Mouse (Mus musculus) cerebellum, postnatal 36 days (tissue): ENCODE measurements around the gene Poc5.

Source experiments
- DNase-seq, 2 experiments: peaks; one replicate each; pipeline ENCODE4 v3.0.0; 2021 to 2022; ENCODE audit warnings: mixed read lengths in 2 of 2

Poc5 gene

DNA sequence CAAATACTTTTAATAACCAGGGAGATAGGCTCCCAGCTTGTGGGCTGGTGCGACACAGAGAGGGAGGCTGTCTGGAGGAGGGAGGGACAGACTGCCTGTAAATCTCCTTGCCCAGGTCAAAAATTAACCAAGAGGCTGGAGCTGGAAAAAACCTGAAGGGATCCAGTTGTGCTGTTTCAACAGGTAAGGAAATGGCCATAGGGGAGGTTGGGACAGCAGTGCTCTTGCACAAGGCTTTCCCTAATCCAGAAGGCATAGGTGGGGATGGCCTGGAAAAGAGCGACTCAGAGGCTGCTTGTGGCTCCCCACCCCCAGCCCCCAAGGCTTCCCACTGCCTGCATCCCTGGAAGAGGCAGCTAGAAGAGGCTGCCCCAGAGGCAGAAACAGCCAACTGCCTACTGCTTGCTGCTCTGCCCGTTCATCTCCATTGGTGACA, 44.3 kb downstream of the Poc5 start:
- no peak for DNase-seq

- DNase-seq: no peak
Measured at GRCm38 (mm10) chr13:96433041-96433440, 44.9 kb downstream of the Poc5 start.

DNA sequence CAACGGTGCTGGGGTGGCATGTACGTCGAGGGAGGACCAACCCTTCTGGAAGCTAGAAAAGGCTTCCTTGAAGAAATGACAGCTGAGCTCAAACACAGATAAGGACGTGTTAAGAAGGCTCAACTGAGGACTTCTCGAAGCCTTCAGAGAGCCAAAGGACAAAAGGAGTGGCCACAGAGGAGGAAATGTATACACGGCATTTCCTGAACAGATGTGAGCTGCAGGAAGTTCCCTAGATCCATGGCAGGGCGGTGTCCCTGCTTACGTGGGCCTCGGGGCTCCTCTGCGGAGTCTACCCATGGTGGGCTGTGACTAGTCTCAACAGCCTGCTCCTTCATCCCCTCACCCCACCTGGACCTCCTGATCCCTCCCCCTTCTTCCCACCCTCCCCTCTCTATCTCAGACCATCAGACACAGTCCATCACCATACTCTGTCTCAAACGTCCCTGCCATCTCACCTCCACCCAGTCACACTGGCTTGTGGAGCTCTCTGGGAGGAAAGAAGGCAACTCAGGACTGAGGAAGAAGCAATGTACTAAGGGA, 45.6 kb downstream of the Poc5 start:
- DNase-seq: no peak

DNA sequence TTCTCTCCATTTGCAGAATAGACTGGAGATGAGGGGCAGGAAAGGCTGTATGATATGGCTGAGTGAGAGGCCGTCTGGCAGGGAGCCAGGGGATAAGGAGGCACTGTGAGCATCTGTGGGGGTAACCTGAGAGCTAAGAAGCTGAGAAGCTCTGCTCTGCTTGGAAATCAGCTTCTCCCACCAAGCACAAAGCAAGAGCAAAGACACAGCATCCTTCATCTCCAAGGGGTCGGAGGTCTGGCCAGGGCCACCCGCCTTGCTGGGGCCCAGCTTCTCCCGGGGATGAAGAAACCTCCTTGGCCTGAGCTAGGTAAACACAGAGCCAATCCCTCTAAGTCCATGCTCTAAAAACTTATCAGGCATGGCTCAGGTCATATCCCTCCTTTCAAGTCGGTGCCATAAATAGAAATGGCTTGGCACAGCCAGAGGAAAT, 46.8 kb downstream of the Poc5 start:
- no peak for DNase-seq

- no peak for DNase-seq
Measured at GRCm38 (mm10) chr13:96435793-96436192, 47.7 kb downstream of the Poc5 start.

DNA sequence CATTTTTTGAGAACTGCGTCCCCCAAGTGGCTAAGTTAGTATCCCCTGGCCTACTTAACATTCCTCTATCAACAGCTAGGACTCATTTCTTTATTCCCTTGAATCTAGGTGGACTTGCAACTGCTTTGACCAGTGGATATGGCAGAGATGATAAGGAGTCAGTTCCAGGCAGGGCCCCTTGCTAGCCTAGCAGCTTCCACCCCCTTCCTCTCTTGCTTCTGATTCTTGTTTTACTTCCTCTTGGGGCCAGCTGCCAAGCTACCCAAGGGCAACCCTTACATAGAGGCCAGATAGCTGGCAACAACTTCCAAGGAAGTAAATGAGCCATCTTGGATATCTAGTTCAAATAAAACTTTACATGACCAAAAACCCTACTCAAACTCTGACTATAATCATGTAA, 48.8 kb downstream of the Poc5 start:
- DNase-seq: no peak

DNA sequence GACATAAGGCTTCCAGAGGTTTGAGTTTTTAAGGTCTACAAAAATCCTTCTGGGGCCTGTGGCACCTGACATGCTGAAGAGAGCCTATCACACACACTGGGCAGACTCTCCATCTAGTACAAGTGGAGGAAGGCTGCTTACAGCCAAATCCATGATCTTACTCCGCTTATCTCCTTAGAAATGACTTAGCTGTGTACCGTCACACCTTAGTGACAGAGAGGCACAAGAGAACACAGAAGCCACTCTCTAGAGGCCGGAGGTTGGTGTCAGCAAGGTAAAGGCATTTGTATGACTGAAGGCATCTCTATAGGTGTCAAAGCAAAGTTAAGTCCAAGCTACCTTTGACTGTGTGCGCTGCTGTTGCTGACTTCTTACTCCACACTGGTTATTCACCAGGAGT, 52.3 kb downstream of the Poc5 start:
- DNase-seq: no peak

GRCm38 (mm10) chr13:96450205-96450856, 62.2 kb downstream of the Poc5 start:
- no peak for DNase-seq

GRCm38 (mm10) chr13:96450869-96451268, 62.8 kb downstream of the Poc5 start:
- DNase-seq: no peak

- DNase-seq: no peak
Measured at GRCm38 (mm10) chr13:96451386-96452140, 63.5 kb downstream of the Poc5 start.

GRCm38 (mm10) chr13:96452621-96453020, 64.5 kb downstream of the Poc5 start:
- DNase-seq: no peak

DNA sequence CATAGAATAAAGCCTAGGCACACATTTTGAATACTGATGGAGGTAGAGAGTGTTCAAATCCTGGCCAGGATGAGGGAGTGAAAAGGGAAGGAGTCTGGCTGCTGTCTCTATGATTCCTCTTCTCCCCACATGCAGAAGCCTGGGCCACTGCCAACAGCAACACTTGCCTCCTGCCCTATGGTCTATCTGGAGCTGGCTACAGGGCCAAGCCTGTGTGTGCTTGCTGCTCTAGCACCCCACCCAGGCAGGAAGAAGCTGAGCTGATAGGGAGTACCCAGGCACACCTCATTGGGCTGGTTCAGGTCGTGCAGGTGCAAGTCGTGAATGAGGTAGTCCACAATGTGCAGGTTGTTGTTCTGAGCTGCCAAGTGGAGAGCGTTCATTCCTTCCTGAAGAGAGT, 66.2 kb downstream of the Poc5 start:
- DNase-seq: no peak

- DNase-seq: no peak
Measured at GRCm38 (mm10) chr13:96457566-96457965, 69.5 kb downstream of the Poc5 start.

DNA sequence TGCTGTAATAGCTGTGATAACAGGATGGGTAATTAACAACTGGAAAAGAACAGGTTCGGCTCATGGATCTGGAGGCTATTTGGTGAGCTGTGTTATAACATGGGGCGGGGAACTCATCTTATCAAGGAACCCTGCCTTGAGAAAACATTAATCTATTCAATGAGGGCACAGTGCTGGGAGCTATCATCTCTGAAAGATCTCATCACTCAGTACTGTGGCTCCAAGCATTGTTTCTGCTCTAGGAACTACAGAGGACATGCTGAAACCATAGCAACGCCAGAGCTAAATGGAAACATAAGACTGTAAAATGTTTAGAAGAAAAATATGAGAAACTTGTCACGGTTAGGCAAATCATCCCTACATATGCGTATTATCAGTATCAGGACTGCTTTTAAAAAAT, 69.9 kb downstream of the Poc5 start:
- no peak for DNase-seq

DNA sequence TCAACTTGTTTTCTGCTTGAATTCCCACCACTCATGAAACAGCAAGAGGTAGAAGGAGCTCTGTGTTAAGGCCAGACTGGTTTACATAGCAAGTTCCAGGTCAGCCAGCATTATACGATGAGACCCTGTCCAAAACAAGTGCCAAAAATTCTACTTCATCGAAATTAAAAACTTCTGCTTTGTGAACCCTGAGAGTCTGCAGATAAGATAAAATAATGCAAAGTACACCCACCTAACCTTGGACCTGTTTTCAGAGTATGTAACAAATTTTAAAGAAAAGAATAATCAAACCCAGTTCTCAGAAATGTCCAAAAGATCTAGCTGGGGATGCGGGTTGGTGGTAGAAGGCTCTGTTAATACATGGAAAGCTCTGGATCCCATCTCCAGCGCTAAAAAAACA, 70.5 kb downstream of the Poc5 start:
- DNase-seq: no peak

DNA sequence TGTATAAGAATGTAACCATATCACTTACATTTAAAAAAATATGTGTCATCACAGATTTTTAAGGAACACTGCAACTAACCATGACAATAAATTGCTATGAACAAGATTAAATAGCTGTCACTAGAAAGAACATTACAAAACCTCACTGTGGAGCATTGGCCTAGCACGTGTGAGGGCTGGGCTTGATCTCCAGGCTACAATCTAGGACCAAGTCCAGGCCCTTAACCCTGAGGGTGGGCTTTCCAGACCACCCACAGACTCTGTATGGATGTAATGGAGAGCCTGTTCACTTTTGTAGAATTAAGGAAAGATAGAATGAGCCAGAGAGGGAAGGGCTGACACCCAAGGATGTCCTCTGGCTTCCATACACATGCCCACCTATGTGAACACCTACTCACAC, 74.5 kb downstream of the Poc5 start:
- DNase-seq: no peak

DNA sequence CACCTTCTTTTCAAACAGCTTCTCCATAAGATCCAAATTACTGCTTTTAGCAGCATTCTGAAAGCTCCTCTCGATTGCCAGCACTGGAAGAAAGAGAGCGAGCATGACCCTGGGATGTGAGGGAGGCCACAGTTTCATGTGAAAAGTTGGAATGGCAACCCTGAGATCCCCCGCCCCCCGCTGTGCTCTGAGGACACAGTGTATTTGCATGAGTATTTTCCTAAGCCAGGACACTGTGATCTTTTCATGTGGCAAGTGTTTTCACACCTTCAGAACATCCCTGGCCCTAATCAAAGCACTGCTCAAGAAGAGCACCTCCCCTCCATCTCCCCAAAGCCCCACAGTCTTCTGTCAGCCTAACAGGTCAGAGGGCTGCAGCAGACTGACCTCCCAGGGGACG, 77.2 kb downstream of the Poc5 start:
- DNase-seq: no peak
